Mouse (Mus musculus): ENCODE results near the gene Bcl2l13.
"Not testable (repeated sequence)": the region's sequence is repeated elsewhere in the genome, so short reads cannot be mapped to it uniquely, and the experiment has no call there.

The Bcl2l13 gene

DNA sequence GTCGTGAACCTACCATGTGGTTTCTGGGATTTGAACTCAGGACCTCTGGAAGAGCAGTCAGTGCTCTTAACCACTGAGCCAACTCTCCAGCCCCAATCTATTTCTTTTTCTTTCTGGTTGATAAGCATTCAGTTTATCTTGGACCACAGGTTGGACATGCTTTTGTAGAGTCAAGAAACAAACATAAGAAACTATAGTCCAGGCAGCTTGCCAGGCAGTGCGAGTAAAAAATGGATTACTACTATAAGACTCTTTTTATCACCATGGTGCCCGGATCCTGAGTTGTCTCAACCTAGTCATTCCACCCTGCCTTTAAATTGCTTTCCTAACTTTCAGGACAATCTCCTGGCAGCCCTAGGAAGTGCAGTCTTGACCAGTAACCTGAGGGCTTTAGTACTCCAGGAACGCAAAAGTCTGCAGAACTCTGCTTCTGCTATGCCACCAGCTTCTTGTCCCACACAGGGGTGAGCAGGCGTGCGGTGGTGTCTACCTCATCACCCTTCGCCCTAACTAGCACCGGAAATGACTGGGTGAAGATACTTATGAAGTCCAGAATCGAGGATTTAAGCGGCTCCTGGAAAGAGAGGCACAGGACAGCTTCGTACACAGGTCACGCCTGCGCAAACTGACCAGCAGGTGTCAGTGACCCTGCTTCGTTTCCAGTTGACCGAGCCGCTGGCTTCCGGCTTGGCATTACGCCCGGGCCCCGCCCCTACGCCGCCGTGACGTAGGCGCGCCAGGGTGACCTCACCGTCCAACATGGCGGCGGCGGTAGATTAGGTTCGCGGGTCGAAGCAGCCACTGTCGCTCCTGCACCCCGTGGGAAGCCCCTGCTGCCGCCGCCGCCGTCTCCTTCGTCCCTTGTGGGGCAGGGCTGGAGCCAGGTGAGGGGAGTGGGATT, at the start of gene Bcl2l13:
Bcl2l13 (plus strand) TSS at position 739 of the 901 bp plus-strand sequence.
- DNase-seq (ENCODE audit: low read depth, low spot score) = peak; percentile 62

DNA sequence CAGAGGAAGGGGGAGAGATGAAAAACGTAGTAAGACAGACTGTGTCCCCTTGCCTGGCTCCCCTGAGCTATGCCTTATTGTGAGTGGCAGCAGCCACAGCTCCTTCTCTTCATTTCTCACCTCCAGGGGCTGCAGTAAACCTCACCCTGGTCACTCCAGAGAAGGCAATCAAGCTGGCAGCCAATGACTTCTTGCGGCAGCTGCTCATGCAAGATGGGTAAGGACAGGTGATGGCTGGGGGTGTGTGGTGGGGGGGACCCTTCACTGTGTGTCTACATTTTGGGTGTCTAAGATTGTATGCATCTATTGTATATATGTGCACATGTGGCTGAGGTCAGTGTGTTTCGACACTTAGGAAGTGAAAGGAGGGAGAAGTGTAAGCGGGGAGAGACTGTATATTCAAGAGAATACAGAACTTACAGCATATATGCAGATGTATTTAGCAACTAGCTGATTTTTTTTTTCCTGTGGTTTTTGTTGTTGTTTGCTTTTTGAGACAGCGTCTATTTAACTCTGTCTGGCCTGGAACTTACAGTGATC, 47.9 kb upstream of the Bcl2l13 start:
- no peak for DNase-seq (ENCODE audit: low read depth, low spot score)

- no peak for DNase-seq (ENCODE audit: low read depth, low spot score)
These were observed 47.1 kb upstream of the Bcl2l13 start for GRCm38 (mm10) chr6:120788904-120789303.

DNA sequence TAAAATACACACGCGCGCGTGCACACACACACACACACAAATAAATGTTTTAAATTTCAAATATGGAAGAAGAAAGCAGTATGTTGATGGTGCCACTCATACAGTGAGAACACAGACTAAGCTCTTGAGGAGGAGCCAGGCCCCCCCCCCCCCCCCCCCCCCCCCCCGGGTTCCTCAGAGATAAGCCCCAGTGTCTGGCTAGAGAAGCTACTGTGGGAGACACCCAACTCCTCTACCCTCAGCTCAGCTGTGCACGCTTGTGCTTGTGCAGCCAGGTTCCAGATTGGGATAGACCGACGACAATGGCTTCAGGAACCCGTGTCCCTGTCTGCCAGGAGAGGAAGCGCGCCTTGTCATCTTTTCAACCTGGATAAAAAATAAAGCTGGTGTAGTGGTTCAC, 45.9 kb upstream of the Bcl2l13 start:
- DNase-seq (ENCODE audit: low read depth, low spot score) = no peak

- no peak for DNase-seq (ENCODE audit: low read depth, low spot score)
These were observed 45.3 kb upstream of the Bcl2l13 start for GRCm38 (mm10) chr6:120790717-120791116.

GRCm38 (mm10) chr6:120792947-120793346, 43.1 kb upstream of the Bcl2l13 start:
- DNase-seq (ENCODE audit: low read depth, low spot score) = no peak

- DNase-seq (ENCODE audit: low read depth, low spot score) = no peak
These were observed 40.5 kb upstream of the Bcl2l13 start for GRCm38 (mm10) chr6:120795422-120796086.

DNA sequence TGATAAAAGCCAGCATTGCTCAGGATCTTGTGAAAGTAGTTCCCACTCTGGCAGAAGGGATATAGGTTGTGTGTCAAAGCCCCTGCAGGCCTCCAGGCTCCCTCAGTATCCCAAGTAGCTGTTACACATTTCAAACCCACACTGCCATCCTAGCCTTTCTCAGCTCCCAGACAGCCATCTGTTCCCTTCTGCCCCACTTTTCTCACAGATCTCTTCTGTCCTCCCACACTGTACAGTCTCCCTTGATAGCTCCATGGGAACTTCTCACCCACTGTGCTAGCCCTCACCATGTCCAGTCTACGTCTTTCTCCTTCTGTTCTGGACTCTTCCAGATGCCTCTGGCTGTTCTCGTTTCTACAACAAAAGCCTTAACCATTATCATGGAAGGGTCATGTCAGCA, 39.9 kb upstream of the Bcl2l13 start:
- DNase-seq (ENCODE audit: low read depth, low spot score) = no peak

- DNase-seq (ENCODE audit: low read depth, low spot score) = no peak
These were observed 38.0 kb upstream of the Bcl2l13 start for GRCm38 (mm10) chr6:120798019-120798418.

GRCm38 (mm10) chr6:120798905-120799304, 37.1 kb upstream of the Bcl2l13 start:
- no peak for DNase-seq (ENCODE audit: low read depth, low spot score)

DNA sequence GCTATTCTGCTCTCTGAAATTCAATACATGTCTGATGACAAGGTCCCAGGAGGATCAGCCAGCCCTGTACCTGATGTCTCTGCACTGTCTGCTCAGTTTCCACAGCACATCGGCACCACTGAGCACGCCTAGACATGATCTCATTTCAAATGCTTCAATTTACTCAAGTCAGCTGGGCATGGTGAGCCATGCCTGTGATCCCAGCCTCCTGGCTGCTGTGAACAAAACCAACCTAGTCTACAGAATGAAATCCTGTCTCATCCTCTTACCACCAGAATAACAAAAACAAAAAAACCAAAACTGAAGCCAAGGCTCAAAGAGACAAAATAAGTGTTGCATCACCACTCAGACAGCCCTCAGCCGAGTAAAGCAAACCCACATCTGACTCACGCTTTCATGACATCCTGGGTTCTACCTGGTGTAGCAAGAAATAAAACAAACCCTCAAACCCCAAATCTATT, 36.4 kb upstream of the Bcl2l13 start:
- DNase-seq (ENCODE audit: low read depth, low spot score) = no peak

GRCm38 (mm10) chr6:120806999-120807737, 28.8 kb upstream of the Bcl2l13 start:
- no peak for DNase-seq (ENCODE audit: low read depth, low spot score)

GRCm38 (mm10) chr6:120807738-120808081, 28.3 kb upstream of the Bcl2l13 start:
- DNase-seq (ENCODE audit: low read depth, low spot score) = no peak

- DNase-seq (ENCODE audit: low read depth, low spot score) = not testable (repeated sequence)
These were observed 24.0 kb upstream of the Bcl2l13 start for GRCm38 (mm10) chr6:120811999-120812398.

DNA sequence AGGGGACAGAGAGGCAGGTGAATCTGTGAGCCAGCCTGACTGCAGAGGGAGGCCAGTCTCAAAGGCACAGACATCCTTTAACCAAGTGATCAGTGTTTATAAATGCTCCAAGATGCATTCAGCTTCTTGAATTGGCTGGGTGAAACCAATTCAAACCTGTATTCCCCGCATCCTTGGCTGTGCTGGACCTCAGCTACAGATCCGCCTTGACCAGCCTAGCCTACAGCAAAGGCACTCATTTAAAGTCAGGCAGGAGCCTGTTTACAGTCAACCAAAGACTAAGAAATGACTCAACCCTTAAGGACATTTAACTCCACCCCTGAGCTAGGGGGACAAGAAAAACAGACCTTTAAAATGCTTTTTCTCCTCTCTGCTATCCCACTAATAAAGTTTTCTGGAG, 16.7 kb upstream of the Bcl2l13 start:
- no peak for DNase-seq (ENCODE audit: low read depth, low spot score)

DNA sequence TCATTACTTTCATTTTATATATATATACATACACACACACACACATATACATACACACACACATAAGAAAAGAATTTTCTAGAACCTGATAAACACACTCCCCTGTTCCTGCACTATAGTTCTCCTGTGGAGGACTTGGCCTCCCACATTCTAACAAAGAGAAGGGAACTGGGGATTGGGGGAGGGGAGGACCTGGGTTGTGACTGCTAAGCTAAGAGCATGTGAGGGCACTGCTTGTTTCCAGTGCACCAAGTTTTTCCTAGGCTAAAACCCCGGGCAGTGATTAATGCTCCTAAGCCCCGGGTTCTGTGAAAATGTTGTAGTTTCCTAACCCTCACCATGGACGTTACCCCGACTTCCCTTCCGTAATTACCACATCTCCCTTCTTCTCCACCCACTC, 15.9 kb upstream of the Bcl2l13 start:
- DNase-seq (ENCODE audit: low read depth, low spot score) = no peak

DNA sequence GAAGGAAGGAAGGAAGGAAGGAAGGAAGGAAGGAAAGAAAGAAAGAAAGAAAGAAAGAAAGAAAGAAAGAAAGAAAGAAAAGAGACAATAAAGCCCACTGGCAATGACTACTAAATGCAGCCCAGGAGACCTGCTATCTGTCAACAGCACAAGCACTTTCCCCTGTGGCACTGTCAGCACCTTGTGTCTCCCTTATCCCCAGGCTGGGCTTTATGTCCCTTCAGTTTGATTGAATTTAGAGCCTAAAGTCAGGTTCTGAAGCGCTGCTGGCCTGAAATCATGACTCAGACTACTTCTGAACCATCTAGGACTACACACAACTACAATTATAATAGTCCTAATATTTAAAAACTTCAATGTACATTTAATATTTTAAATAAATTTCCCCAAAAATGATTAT, 15.1 kb upstream of the Bcl2l13 start:
- no peak for DNase-seq (ENCODE audit: low read depth, low spot score)

GRCm38 (mm10) chr6:120821715-120822114, 14.3 kb upstream of the Bcl2l13 start:
- DNase-seq (ENCODE audit: low read depth, low spot score) = no peak

DNA sequence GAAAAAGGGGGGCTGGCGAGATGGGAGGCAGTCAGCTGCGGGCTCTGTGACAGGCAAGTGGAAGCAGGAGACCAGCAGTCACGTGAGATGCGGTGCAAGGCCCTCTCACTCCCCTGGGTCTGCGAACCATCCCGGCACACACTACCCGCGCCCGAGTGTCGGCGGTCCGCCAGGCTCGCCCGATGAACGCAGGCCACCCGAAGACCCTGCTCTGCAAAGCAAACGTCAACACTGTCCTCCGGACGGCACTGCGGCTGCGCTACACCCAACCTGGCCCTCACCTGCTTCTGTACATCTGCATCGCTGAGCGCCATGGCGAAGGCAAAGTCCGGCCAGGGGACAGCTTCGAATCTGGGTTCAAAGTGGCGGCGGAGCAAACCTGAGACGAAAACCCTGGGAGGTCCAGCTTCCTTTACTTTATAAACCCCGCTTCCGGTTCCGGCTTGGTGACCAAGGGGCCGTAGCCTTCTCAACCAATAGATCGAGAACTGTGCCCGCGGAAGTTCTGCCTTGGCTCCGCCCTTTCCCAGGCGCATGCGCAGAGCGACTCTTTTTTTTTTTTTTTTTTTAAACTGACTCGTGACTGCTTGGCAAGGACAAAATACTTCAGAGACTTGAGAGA, 13.6 kb upstream of the Bcl2l13 start, which contains the start of gene Atp6v1e1:
Atp6v1e1 (minus strand) TSS at position 487 of the 622 bp plus-strand sequence.
- peak; percentile 92 for DNase-seq (ENCODE audit: low read depth, low spot score)

DNA sequence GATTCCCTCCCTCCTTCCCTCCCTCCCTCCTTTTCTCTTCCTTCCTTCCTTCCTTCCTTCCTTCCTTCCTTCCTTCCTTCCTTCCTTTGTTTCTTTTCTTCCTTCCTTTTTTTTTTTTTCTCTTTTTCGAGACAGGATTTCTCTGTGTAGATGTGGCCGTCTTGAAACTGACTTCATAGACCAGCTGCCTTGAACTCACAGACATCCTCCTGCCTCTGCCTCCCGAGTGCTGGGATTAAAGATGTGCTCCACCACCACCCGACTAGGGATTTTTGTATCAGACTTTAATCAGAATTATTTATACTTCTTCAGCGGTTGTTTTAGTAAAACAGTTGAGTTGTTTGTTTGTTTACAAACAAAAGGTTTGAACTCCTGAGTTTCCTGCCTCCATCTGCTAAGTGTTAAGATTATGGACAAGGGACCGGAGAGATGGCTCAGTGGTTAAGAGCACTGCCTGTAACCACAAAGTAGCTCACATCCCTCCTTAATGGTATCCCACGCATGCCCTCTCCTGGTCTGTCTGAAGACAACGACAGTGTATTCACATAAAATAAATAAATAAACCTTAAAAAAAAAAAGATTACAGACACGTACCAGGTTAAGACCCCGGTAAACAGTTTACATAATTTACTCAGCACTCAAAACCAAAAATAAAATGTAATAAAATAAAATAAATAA, 12.9 kb upstream of the Bcl2l13 start:
- no peak for DNase-seq (ENCODE audit: low read depth, low spot score)

- no peak for DNase-seq (ENCODE audit: low read depth, low spot score)
These were observed 6.0 kb upstream of the Bcl2l13 start for GRCm38 (mm10) chr6:120830056-120830455.
